Mouse (Mus musculus) forebrain, postnatal 0 days (tissue): Measurements from ENCODE around the gene Aire. TPM values are rescaled to one million over a fixed set of nuclear protein-coding genes. Genes with fewer than 3 reads are reported as not detected.

Source experiments
- ATAC-seq: fragments of 200-750 bp; cut with Nextera tagmentation; 2 replicates; pipeline ENCODE4 v1.8.0; 2017; ENCODE audit warnings: mild to moderate bottlenecking, moderate library complexity
- DNase-seq: peaks from one replicate; pipeline ENCODE4 v3.0.0-alpha.2; 2015
- H3K27ac ChIP-seq: fragments of 300-500 bp; sonication (generic); 2 replicates; pipeline ENCODE4 v1.5.1; 2014; ENCODE audit warnings: low read depth, mild to moderate bottlenecking, antibody characterized with exemption, low read length, moderate library complexity, mixed read lengths
- H3K27me3 ChIP-seq: fragments of 300-500 bp; sonication (generic); 2 replicates; pipeline ENCODE4 v1.6.1; 2014; ENCODE audit warnings: mild to moderate bottlenecking, low read length, mixed read lengths; ENCODE audit not compliant: insufficient read depth
- H3K36me3 ChIP-seq: fragments of 300-500 bp; sonication (generic); 2 replicates; pipeline ENCODE4 v1.6.1; 2014; ENCODE audit warnings: mild to moderate bottlenecking, moderate library complexity; ENCODE audit not compliant: insufficient read depth
- H3K4me1 ChIP-seq: fragments of 300-500 bp; sonication (generic); 2 replicates; pipeline ENCODE4 v1.6.1; 2014; ENCODE audit warnings: antibody characterized with exemption; ENCODE audit not compliant: insufficient read depth
- H3K4me2 ChIP-seq: fragments of 300-500 bp; sonication (generic); 2 replicates; pipeline ENCODE4 v1.6.1; 2014; ENCODE audit warnings: low read depth, mild to moderate bottlenecking, moderate library complexity
- H3K4me3 ChIP-seq: fragments of 300-500 bp; sonication (generic); 2 replicates; pipeline ENCODE4 v1.5.1; 2014; ENCODE audit warnings: low read depth, low read length, mixed read lengths
- H3K9ac ChIP-seq: fragments of 300-500 bp; sonication (generic); 2 replicates; pipeline ENCODE4 v1.6.1; 2014; ENCODE audit warnings: mild to moderate bottlenecking
- H3K9me3 ChIP-seq: fragments of 300-500 bp; sonication (generic); 2 replicates; pipeline ENCODE4 v1.6.1; 2016; ENCODE audit warnings: low read length
- CTCF ChIP-seq: sonication (generic); IDR thresholded peaks from 2 replicates; pipeline ENCODE4 v1.5.1; 2016; ENCODE audit warnings: antibody characterized with exemption, control low read depth, low read depth
- WGBS: fragments of 180-500 bp; shearing (Covaris S2); extraction: QIAGEN DNeasy Blood & Tissue Kit; methylation state at CpG from one replicate; pipeline ENCODE4 v1.1.7; 2014; 5-methylcytosine and 5-hydroxymethylcytosine counted together
- polyA plus RNA-seq: library from polyadenylated mRNA; unstranded; fragments of >200 nt; fragmentation: Nextera tagmentation; extraction: Ambion mirVana; gene quantifications from 2 replicates; pipeline ENCODE4 v1.2.1, GENCODE M21; 2015
- total RNA-seq: library from RNA; depleted of rRNA; stranded (reverse); fragments of >200 nt; gene quantifications from 2 replicates; pipeline ENCODE4 v1.2.3, GENCODE M21; 2014

The Aire gene
- total and polyA plus RNA-seq, 2 experiments from 2014 or later = 0.29 TPM; not detected in 1

DNA sequence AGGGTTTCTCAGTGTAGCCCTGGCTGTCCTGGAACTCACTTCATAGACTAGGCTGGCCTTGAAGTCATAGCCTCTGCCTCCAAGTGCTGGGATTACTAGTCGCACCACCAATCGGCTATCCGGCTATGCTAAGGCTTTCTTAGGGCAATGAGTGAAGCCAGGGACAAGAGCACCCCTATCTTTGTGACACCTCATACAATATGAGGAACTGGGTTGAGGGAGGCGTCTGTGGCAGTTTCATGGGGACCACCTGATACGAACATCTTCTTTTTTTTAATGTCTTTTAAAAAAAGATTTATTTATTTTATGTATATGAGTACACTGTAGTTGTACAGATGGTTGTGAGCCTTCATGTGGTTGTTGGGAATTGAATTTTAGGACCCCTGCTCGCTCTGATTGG, 42.3 kb upstream of the Aire start:
- no peak for ATAC-seq
- 95% methylated on average over 6 of the region's 6 CpGs for WGBS
- no peak for DNase-seq

DNA sequence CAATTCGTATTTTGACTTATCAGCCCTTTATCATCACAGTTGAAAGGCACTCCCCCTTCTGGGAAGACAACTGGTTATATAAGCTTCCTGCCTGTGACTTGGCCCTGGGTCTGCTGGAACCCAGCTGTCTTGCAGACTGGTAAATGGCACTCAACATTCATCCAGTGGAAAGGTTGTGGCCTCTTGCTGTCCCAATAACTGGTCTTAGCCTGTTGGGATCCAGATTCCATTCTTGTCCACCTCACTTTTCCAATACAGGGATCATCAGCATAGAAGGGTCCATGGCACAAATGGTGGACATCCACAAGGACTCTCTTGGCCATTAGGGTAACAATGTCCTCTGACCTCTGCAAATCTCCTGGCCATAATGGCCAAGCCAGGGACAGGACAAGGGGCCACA, 40.7 kb upstream of the Aire start:
- TF ChIP-seq CTCF = no peak
- no peak overlapping the region for H3K27ac ChIP-seq
- no peaks in the 10 kb centered on the region for H3K36me3 ChIP-seq
- WGBS = 61% methylated on average over 1 of the region's 1 CpGs
- H3K9me3 ChIP-seq = no peaks in the 10 kb centered on the region
- no peak overlapping the region for H3K4me3 ChIP-seq
- DNase-seq (no peak), ATAC-seq (no peak)
- no peak overlapping the region for H3K9ac ChIP-seq
- H3K4me1 ChIP-seq = no peaks in the 10 kb centered on the region
- no peak overlapping the region for H3K4me2 ChIP-seq
- H3K27me3 ChIP-seq = no peaks in the 10 kb centered on the region

More for the DNA sequence above, 42.3 kb upstream of the Aire start:
- H3K27ac ChIP-seq = no peak overlapping the region
- H3K4me1 ChIP-seq = no peaks in the 10 kb centered on the region
- H3K4me3 ChIP-seq = no peak overlapping the region
- no peak overlapping the region for H3K4me2 ChIP-seq
- no peaks in the 10 kb centered on the region for H3K9me3 ChIP-seq
- H3K9ac ChIP-seq = no peak overlapping the region
- H3K36me3 ChIP-seq = no peaks in the 10 kb centered on the region
- H3K27me3 ChIP-seq = no peaks in the 10 kb centered on the region
- TF ChIP-seq CTCF = no peak

DNA sequence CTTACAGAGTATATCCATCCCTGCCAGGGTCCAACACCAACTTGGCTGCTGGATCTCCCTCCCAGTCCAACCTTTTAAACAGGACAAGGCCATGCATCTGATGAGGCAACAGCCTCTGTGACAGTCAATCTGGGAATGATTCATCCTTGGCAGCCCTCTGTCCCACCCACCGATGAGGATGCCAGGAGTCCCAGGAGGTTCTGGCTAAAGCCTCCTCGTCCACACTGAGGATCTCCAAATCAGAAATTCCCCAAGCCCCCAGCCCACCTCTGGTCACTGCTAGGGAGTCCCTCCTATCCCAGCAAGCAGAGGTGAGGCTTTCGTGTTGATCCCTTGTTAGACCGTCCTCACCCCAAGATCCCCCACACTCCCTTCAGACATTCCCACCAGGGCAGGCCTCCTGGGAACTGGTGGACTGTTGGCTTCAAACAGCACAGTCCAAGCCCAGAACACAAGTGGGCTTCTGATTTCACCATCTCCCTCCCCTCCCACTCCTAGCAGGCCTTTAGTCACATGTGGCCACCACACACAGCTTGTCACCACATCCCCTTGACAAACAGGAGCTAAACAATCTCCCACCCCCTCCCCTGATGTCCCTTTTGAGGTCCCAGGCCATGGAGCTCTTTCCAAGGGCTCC, 36.7 kb upstream of the Aire start:
- Histone ChIP-seq H3K27ac (no peak overlapping the region), H3K27me3 (no peaks in the 10 kb centered on the region), H3K4me2 (no peak overlapping the region), H3K9ac (no peak overlapping the region), H3K4me1 (no peaks in the 10 kb centered on the region), H3K9me3 (no peaks in the 10 kb centered on the region), H3K36me3 (no peaks in the 10 kb centered on the region), H3K4me3 (no peak overlapping the region)
- 80% methylated on average over 4 of the region's 4 CpGs for WGBS
- no peak for TF ChIP-seq CTCF
- no peak for DNase-seq
- ATAC-seq = no peak

DNA sequence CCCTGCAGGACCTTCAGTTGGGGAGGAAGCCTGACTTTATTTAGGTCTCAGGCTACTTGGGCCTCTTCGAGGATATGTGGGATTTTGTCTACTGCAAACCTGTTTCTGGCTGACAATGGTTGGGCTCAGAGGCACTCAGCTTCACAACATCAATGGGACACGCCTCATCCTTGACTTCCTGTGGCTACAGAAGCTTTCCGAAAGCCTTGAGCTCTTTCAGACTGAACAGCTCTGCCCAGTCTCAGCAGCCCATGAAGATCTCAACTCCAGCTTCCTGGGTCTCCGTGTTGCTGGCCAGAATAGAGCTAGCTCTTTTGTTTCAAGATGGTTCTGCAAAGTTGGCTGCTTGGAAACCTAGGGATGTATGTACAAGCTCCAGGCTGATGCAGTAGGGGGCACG, 34.9 kb upstream of the Aire start:
- no peak for ATAC-seq
- Histone ChIP-seq H3K4me1 (no peaks in the 10 kb centered on the region), H3K27me3 (no peaks in the 10 kb centered on the region), H3K36me3 (no peaks in the 10 kb centered on the region), H3K4me2 (no peak overlapping the region), H3K9ac (no peak overlapping the region), H3K9me3 (no peaks in the 10 kb centered on the region), H3K4me3 (no peak overlapping the region), H3K27ac (no peak overlapping the region)
- WGBS = 81% methylated on average over 5 of the region's 5 CpGs
- no peak for TF ChIP-seq CTCF
- DNase-seq = no peak

DNA sequence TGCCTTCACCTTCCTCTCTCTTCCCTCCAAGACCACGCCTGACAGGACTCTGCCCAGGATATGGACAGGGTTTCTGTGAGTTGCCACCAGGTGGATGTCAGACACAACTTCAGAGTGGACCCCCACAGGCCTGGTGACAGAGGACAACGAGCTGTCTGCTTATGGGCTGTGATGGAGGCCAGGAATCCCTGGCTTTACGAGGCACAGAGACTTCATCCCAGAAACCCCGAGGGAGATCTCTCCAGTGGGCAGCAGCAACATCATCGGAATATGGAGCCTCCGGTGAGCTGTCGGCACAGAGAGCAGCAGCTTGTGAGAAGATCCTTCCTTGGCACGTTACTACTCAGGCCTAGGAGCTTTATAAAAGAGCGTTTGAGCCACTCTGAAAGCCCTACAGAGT, 34.5 kb upstream of the Aire start:
- Histone ChIP-seq H3K4me1 (no peaks in the 10 kb centered on the region), H3K27ac (no peak overlapping the region), H3K4me2 (no peak overlapping the region), H3K27me3 (no peaks in the 10 kb centered on the region), H3K36me3 (no peaks in the 10 kb centered on the region), H3K9ac (no peak overlapping the region), H3K4me3 (no peak overlapping the region), H3K9me3 (no peaks in the 10 kb centered on the region)
- no peak for ATAC-seq
- TF ChIP-seq CTCF = no peak
- DNase-seq = no peak
- 82% methylated on average over 9 of the region's 9 CpGs for WGBS

DNA sequence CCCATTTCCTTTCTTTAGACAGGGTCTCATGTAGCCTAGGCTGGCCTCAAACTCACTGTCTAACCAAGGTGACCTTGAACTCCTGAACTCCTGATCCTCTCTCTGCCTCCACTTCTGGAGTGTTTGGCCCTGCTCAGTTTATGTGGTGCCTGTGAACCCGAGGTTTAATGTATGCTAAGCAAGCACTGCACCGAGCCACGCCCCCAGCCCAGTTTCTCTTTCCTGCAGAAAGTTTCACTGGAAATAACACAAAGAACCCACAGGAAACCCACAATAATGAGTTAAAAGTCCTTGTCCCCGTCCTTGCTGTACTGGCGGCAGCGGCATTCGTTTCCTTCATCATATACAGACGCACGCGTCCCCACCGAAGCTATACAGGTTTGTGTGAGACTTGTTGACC, 31.6 kb upstream of the Aire start:
- no peaks in the 10 kb centered on the region for H3K9me3 ChIP-seq
- no peak overlapping the region for H3K9ac ChIP-seq
- H3K36me3 ChIP-seq = no peaks in the 10 kb centered on the region
- DNase-seq = no peak
- no peak overlapping the region for H3K4me2 ChIP-seq
- 84% methylated on average over 11 of the region's 11 CpGs for WGBS
- no peak for TF ChIP-seq CTCF
- no peak overlapping the region for H3K27ac ChIP-seq
- no peaks in the 10 kb centered on the region for H3K27me3 ChIP-seq
- H3K4me1 ChIP-seq = no peaks in the 10 kb centered on the region
- H3K4me3 ChIP-seq = no peak overlapping the region
- ATAC-seq = no peak

DNA sequence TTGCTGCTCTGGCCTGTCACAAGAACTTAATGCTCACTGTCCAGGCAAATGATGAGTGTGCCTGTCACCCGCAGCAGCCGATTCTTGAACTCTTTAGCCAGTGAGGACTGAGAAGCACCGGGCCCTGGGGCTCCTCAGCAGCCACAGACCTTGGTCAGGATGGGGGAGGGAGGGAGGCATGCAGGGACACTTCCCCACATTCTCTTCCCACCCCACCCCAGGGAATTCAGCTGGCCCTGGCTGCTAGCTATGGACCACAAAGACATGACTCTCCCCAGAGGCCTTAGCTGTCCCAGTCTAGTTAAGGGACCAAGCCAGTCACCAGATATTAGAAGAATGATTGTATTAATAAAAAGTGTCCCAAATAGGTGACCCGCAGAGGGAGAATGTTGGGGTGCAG, 30.7 kb upstream of the Aire start:
- WGBS = 90% methylated on average over 4 of the region's 4 CpGs
- H3K4me3 ChIP-seq = no peak overlapping the region
- ATAC-seq (no peak), DNase-seq (no peak)
- no peak overlapping the region for H3K4me2 ChIP-seq
- H3K27ac ChIP-seq = no peak overlapping the region
- no peaks in the 10 kb centered on the region for H3K9me3 ChIP-seq
- H3K27me3 ChIP-seq = no peaks in the 10 kb centered on the region
- TF ChIP-seq CTCF = no peak
- no peak overlapping the region for H3K9ac ChIP-seq
- H3K36me3 ChIP-seq = no peaks in the 10 kb centered on the region
- peaks cover 4% of the 10 kb centered on the region for H3K4me1 ChIP-seq
